Mouse (Mus musculus): ENCODE data around the gene Tbc1d4.

The Tbc1d4 gene

GRCm38 (mm10) chr14:101532090-101532695 lies 76.8 kb downstream of the Tbc1d4 start:
- no peak for DNase-seq (ENCODE audit: low read depth in 2 of 2, low spot score in 2 of 2)

- DNase-seq (ENCODE audit: low read depth in 2 of 2, low spot score in 2 of 2) = no peak
Observed at GRCm38 (mm10) chr14:101530455-101530854, 78.5 kb downstream of the Tbc1d4 start.

- DNase-seq (ENCODE audit: low read depth in 2 of 2, low spot score in 2 of 2) = no peak
Observed at GRCm38 (mm10) chr14:101529194-101529593, 79.8 kb downstream of the Tbc1d4 start.

- no peak for DNase-seq (ENCODE audit: low read depth in 2 of 2, low spot score in 2 of 2)
Observed at GRCm38 (mm10) chr14:101527420-101527996, 81.5 kb downstream of the Tbc1d4 start.

GRCm38 (mm10) chr14:101526478-101526877 lies 82.5 kb downstream of the Tbc1d4 start:
- no peak for DNase-seq (ENCODE audit: low read depth in 2 of 2, low spot score in 2 of 2)

GRCm38 (mm10) chr14:101519964-101520363 lies 89.0 kb downstream of the Tbc1d4 start:
- no peak for DNase-seq (ENCODE audit: low read depth in 2 of 2, low spot score in 2 of 2)

- DNase-seq (ENCODE audit: low read depth in 2 of 2, low spot score in 2 of 2) = no peak
Observed at GRCm38 (mm10) chr14:101518259-101518658, 90.7 kb downstream of the Tbc1d4 start.

GRCm38 (mm10) chr14:101517801-101518200 lies 91.2 kb downstream of the Tbc1d4 start:
- DNase-seq (ENCODE audit: low read depth in 2 of 2, low spot score in 2 of 2) = no peak

GRCm38 (mm10) chr14:101517341-101517740 lies 91.7 kb downstream of the Tbc1d4 start:
- DNase-seq (ENCODE audit: low read depth in 2 of 2, low spot score in 2 of 2) = peak in 1 of 2 experiments; percentile 15

- no peak for DNase-seq (ENCODE audit: low read depth in 2 of 2, low spot score in 2 of 2)
Observed at GRCm38 (mm10) chr14:101516864-101517263, 92.1 kb downstream of the Tbc1d4 start.

GRCm38 (mm10) chr14:101516031-101516430 lies 93.0 kb downstream of the Tbc1d4 start:
- no peak for DNase-seq (ENCODE audit: low read depth in 2 of 2, low spot score in 2 of 2)

GRCm38 (mm10) chr14:101515271-101515670 lies 93.7 kb downstream of the Tbc1d4 start:
- no peak for DNase-seq (ENCODE audit: low read depth in 2 of 2, low spot score in 2 of 2)

GRCm38 (mm10) chr14:101514557-101514971 lies 94.4 kb downstream of the Tbc1d4 start:
- no peak for DNase-seq (ENCODE audit: low read depth in 2 of 2, low spot score in 2 of 2)

GRCm38 (mm10) chr14:101513163-101513562 lies 95.8 kb downstream of the Tbc1d4 start:
- no peak for DNase-seq (ENCODE audit: low read depth in 2 of 2, low spot score in 2 of 2)

- DNase-seq (ENCODE audit: low read depth in 2 of 2, low spot score in 2 of 2) = no peak
Observed at GRCm38 (mm10) chr14:101511410-101511809, 97.6 kb downstream of the Tbc1d4 start.

- DNase-seq (ENCODE audit: low read depth in 2 of 2, low spot score in 2 of 2) = no peak
Observed at GRCm38 (mm10) chr14:101510540-101511313, 98.3 kb downstream of the Tbc1d4 start.

- DNase-seq (ENCODE audit: low read depth in 2 of 2, low spot score in 2 of 2) = no peak
Observed at GRCm38 (mm10) chr14:101509759-101510158, 99.2 kb downstream of the Tbc1d4 start.

- no peak for DNase-seq (ENCODE audit: low read depth in 2 of 2, low spot score in 2 of 2)
Observed at GRCm38 (mm10) chr14:101507956-101508355, 101.0 kb downstream of the Tbc1d4 start.

GRCm38 (mm10) chr14:101507146-101507545 lies 101.8 kb downstream of the Tbc1d4 start:
- no peak for DNase-seq (ENCODE audit: low read depth in 2 of 2, low spot score in 2 of 2)

GRCm38 (mm10) chr14:101505805-101506204 lies 103.2 kb downstream of the Tbc1d4 start:
- DNase-seq (ENCODE audit: low read depth in 2 of 2, low spot score in 2 of 2) = no peak

- peak in 1 of 2 experiments; percentile 8 for DNase-seq (ENCODE audit: low read depth in 2 of 2, low spot score in 2 of 2)
Observed at GRCm38 (mm10) chr14:101504473-101505200, 104.4 kb downstream of the Tbc1d4 start.

Data from CD8-positive naive resting alpha-beta T cell, adult 2 months (primary cell).